Mouse (Mus musculus): ENCODE data around the gene Fv1.

Fv1 gene

GRCm38 (mm10) chr4:147887277-147887676 is 18.5 kb downstream of the Fv1 start:
- DNase-seq, result no peak

GRCm38 (mm10) chr4:147888237-147888636 is 19.5 kb downstream of the Fv1 start:
- DNase-seq, result no peak

GRCm38 (mm10) chr4:147890341-147890740 is 21.6 kb downstream of the Fv1 start:
- no peak for DNase-seq

- DNase-seq, result no peak
Observed at GRCm38 (mm10) chr4:147895815-147896330, 27.1 kb downstream of the Fv1 start.

- DNase-seq, result no peak
Observed at GRCm38 (mm10) chr4:147896411-147896810, 27.6 kb downstream of the Fv1 start.

- DNase-seq, result no peak
Observed at GRCm38 (mm10) chr4:147897348-147897747, 28.6 kb downstream of the Fv1 start.

GRCm38 (mm10) chr4:147900452-147900851 is 31.7 kb downstream of the Fv1 start:
- no peak for DNase-seq

GRCm38 (mm10) chr4:147902906-147903500 is 34.2 kb downstream of the Fv1 start:
- no peak for DNase-seq

- no peak for DNase-seq
Observed at GRCm38 (mm10) chr4:147903601-147904000, 34.8 kb downstream of the Fv1 start.

GRCm38 (mm10) chr4:147904313-147905089 is 35.7 kb downstream of the Fv1 start, which contains the start of gene Mfn2:
Gene Mfn2, minus strand, starts transcription at chr4:147904704.
- peak; percentile 85 for DNase-seq

- no peak for DNase-seq
Observed at GRCm38 (mm10) chr4:147905090-147905659, 36.4 kb downstream of the Fv1 start.

GRCm38 (mm10) chr4:147906230-147906629 is 37.5 kb downstream of the Fv1 start:
- no peak for DNase-seq

- DNase-seq, result no peak
Observed at GRCm38 (mm10) chr4:147909486-147909885, 40.7 kb downstream of the Fv1 start.

GRCm38 (mm10) chr4:147918459-147919121 is 49.8 kb downstream of the Fv1 start:
- DNase-seq, result peak; percentile 46

All from right cerebral cortex, postnatal 14 days (tissue).